Mouse (Mus musculus): Measurements from ENCODE around the gene Irf2bpl.

DNA sequence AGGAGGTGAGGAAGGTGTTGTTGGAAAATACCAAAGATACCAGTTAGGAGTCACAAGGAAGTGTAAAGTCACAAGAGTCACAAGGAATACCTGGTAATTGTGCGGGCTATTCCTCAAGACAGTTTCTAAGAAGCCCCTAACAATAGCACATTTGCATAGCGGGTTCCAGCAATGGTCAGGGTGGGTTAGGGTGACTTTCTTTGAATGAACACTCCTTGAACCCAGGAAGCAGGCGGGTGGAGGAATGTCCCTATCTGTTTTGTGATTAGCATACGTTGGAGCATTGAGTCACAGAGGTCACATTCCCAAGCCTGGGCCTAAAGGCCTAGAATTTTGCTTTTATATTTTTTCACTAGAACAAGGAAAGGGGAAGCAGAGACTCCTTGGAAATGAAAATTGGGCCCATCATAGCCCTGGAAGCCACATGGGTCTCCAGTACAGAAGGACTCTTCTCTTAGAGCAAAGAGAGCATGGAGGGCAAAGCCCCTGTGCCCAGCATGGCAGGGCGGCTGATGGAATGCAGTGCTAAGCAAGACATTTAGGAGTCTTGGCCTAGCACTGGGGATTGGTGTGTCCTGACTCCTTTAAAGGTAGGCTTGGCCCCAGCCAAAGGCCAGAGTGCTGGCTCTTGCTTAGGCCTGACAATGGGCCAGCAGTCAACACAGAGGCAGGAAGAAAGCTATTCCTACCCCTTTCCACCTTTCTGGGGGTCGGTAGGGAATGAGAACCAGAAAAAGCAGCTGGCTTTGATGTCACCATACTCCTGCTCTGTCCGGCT is 32.4 kb upstream of the Irf2bpl start:
- TF ChIP-seq MAX (IDR thresholded peaks at IDR 0.05) (no peak), CTCF (IDR thresholded peaks at IDR 0.05; ENCODE audit: control insufficient read depth, insufficient read depth, insufficient read length) (no peak), FOSL1 (IDR thresholded peaks at IDR 0.05; ENCODE audit: insufficient read depth, low read length, poor library complexity, severe bottlenecking) (no peak), MYOG (IDR thresholded peaks at IDR 0.05; ENCODE audit: control insufficient read depth, extremely low read depth, insufficient read length) (no peak), USF1 (IDR thresholded peaks at IDR 0.05; ENCODE audit: low read depth) (no peak), MYOD1 (IDR thresholded peaks at IDR 0.05; ENCODE audit: control insufficient read depth, insufficient read length, low read depth) (no peak), CEBPB (IDR thresholded peaks at IDR 0.05; ENCODE audit: low read depth) (no peak)

Data from C2C12 (cell line).